Mouse (Mus musculus): Measurements from ENCODE around the gene Hpn.

- no peak for TF ChIP-seq POLR2A (IDR thresholded peaks at IDR 0.05; ENCODE audit: low read depth, low read length)
- TF ChIP-seq CTCF (IDR thresholded peaks at IDR 0.05; ENCODE audit: borderline replicate concordance, insufficient read depth, low read length) = no peak
Measured at GRCm38 (mm10) chr7:31144886-31145285, 29.8 kb upstream of the Hpn start.
